Mouse (Mus musculus) spleen, adult 2 months (tissue): ENCODE data around the gene Fxn. TPM values are rescaled to one million over a fixed set of nuclear protein-coding genes. Genes with fewer than 3 reads are reported as not detected.

Experiments used
- DNase-seq, 2 experiments: peaks; one replicate each; pipeline versions ENCODE4 v3.0.0 to v3.0.0-alpha.2; 2012 to 2021; ENCODE audit warnings: low spot score in 2 of 2, low read depth in 1 of 2
- H3K27ac ChIP-seq: fragments of 200-500 bp; 2 replicates; pipeline ENCODE4 v1.5.1; 2012; ENCODE audit warnings: low read length, inconsistent platforms; ENCODE audit not compliant: insufficient read depth
- H3K27me3 ChIP-seq: fragments of 200-500 bp; 2 replicates; pipeline ENCODE4 v1.6.1; 2012; ENCODE audit warnings: mild to moderate bottlenecking, moderate library complexity, low read length, inconsistent platforms; ENCODE audit not compliant: control insufficient read depth, insufficient read depth
- H3K36me3 ChIP-seq: fragments of 200-500 bp; 2 replicates; pipeline ENCODE4 v1.6.1; 2012; ENCODE audit warnings: mild to moderate bottlenecking, low read length, inconsistent platforms; ENCODE audit not compliant: control insufficient read depth, insufficient read depth
- H3K4me1 ChIP-seq: fragments of 200-500 bp; 2 replicates; pipeline ENCODE4 v1.6.1; 2011; ENCODE audit warnings: inconsistent platforms; ENCODE audit not compliant: control insufficient read depth, insufficient read depth, insufficient read length
- H3K4me3 ChIP-seq: fragments of 200-500 bp; 2 replicates; pipeline ENCODE4 v1.5.1; 2011; ENCODE audit warnings: mild to moderate bottlenecking, inconsistent platforms; ENCODE audit not compliant: insufficient read depth, insufficient read length; ENCODE audit errors: extremely low read depth
- CTCF ChIP-seq: fragments of 200-500 bp; IDR thresholded peaks from 2 replicates; pipeline ENCODE4 v1.5.1; 2011; ENCODE audit warnings: mild to moderate bottlenecking, inconsistent platforms; ENCODE audit not compliant: insufficient read depth, insufficient read length, insufficient replicate concordance; ENCODE audit errors: extremely low read depth
- POLR2A ChIP-seq: fragments of 200-500 bp; IDR thresholded peaks from 2 replicates; pipeline ENCODE4 v1.6.1; 2011; ENCODE audit warnings: low read depth, low read length, inconsistent platforms
- WGBS: fragments of 180-500 bp; shearing (Covaris S2); methylation state at CpG from one replicate; pipeline ENCODE4 v1.1.7; 2018; 5-methylcytosine and 5-hydroxymethylcytosine counted together
- polyA plus RNA-seq: library from polyadenylated mRNA; depleted of rRNA; stranded (reverse); fragments of >200 nt; gene quantifications from 2 replicates; pipeline ENCODE4 v1.2.3, GENCODE M21; 2012; rRNA removed

Gene Fxn
- polyA plus RNA-seq, 1 experiment = 6.2 TPM

DNA sequence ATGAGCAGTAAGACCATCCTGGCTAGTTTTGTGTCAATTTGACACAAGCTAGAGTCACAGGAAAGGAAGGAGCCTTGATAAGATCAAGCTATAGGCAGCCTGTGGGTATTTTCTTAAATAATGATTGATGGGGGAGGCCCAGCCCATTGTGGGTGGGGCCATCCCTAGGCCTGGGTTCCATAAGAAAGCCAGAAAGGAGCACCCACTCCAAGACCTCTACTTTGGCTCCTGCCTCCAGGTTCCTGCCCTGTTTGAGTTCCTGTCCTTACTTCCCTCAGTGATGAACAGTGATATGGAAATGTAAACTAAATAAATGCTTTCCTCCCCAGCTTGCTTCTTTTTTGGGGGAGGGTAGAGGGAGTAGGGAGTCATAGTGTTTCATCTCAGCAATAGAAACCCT lies 62.6 kb downstream of the Fxn start:
- H3K27me3 ChIP-seq = no peaks in the 10 kb centered on the region
- TF ChIP-seq CTCF (no peak), POLR2A (no peak)
- H3K4me1 ChIP-seq = no peaks in the 10 kb centered on the region
- H3K36me3 ChIP-seq = no peaks in the 10 kb centered on the region
- H3K4me3 ChIP-seq = no peak overlapping the region
- no peak for DNase-seq
- H3K27ac ChIP-seq = no peak overlapping the region

DNA sequence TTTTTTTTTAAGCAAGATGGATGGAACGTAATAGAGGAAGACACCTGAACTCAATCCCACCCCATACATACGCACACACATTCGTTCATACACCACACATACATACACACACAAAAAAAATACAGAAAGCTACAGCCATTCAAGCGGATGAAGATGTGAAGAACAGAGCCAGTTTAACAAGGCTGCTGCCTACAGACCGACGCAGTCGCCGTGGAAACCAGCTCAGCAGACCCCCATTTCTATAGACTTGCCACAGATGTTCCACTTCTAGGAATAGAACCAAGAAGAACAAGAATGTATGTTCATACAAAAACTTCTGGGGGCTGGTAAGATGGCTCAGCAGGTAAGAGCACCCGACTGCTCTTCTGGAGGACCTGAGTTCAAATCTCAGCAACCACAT lies 63.6 kb downstream of the Fxn start:
- H3K27me3 ChIP-seq = no peaks in the 10 kb centered on the region
- no peaks in the 10 kb centered on the region for H3K36me3 ChIP-seq
- H3K4me3 ChIP-seq = no peak overlapping the region
- no peak for DNase-seq
- H3K27ac ChIP-seq = no peak overlapping the region
- TF ChIP-seq CTCF = no peak
- no peak for TF ChIP-seq POLR2A
- WGBS = 96% methylated on average over 9 of the region's 9 CpGs
- no peaks in the 10 kb centered on the region for H3K4me1 ChIP-seq

DNA sequence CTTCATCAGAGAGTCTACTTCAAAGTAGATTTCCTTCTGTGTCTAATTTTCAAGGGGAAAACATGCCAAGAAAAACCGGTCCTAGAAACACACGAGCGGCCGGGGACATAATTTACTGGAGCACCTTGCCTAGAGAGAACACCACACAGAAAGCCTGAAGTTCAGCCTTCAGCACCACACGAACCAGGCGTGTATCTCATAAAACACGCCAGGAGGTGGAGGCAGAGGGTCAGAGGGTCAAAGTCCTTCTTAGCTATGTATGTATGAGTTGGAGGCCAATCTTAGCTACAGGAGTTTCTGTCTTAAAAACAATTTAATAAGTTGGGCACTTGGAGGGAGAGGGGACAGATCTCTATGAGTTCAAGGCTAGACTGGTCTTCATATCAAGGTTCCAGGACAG lies 65.5 kb downstream of the Fxn start:
- no peaks in the 10 kb centered on the region for H3K27me3 ChIP-seq
- no peaks in the 10 kb centered on the region for H3K36me3 ChIP-seq
- H3K4me1 ChIP-seq = no peaks in the 10 kb centered on the region
- WGBS = 91% methylated on average over 7 of the region's 7 CpGs
- TF ChIP-seq CTCF = no peak
- TF ChIP-seq POLR2A = no peak
- no peak overlapping the region for H3K4me3 ChIP-seq
- no peak for DNase-seq
- H3K27ac ChIP-seq = no peak overlapping the region

DNA sequence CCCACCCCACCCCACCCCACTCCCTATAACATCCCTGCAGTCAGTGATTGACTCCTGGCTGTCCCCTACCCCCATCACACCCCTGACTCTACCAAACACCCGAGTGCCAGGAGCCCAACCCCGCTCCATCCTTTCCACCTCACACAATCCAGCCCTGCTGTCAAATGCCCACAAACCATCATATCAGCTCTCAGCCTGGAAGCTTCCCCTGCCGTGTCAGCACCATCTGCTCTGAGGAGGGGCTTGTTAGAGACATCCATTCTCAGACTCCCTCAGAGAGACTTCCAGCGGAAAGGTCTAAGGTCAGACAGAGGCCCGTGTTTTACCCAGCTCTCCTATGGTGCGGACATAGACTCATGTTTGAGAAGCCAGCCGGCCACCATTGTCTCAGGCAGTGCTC lies 67.1 kb downstream of the Fxn start:
- TF ChIP-seq POLR2A (no peak), CTCF (no peak)
- no peak overlapping the region for H3K27ac ChIP-seq
- H3K4me1 ChIP-seq = no peaks in the 10 kb centered on the region
- no peak for DNase-seq
- no peaks in the 10 kb centered on the region for H3K36me3 ChIP-seq
- H3K27me3 ChIP-seq = no peaks in the 10 kb centered on the region
- H3K4me3 ChIP-seq = no peak overlapping the region
- WGBS = 74% methylated on average over 7 of the region's 7 CpGs

DNA sequence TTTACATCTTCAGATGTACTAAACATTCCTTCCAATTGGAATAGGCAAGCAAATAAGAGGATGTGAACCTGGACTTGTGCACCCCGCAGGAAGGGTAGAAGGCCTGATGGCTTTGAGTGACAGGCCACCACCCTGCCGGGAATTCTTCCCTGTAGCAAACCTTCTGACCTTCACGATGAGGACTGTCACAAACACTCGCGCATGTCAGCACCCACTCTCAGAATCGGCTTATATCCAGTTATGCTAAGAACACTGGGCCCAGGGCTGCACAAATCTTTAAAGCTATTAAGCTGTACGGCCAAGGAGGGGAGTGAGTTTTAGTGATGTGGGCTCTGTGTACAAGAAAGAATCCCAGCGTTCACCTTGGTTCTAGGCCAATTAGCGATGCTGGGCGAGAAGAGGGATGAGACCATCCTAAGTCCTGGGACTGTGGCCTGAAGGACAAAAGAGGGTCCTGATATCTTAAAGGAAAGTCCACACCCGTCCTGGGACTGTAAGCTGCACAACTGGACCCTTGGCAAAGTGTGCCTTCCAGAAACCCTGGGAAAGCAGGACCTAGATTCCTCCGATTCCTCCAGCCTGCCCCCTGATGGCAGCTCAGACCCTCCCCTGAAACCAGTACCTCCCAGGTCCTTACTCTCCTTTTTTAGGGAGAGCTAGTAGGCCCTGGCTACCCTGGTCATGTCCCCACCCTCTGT lies 67.7 kb downstream of the Fxn start:
- Histone ChIP-seq H3K27me3 (no peaks in the 10 kb centered on the region), H3K4me1 (no peaks in the 10 kb centered on the region), H3K36me3 (no peaks in the 10 kb centered on the region), H3K4me3 (no peak overlapping the region), H3K27ac (no peak overlapping the region)
- DNase-seq = no peak
- no peak for TF ChIP-seq CTCF
- TF ChIP-seq POLR2A = no peak
- WGBS = 88% methylated on average over 12 of the region's 12 CpGs

Other genes with a start within 250 kb of the Fxn start
- 1.8 and 2.5 TPM in 2 replicates for gene Fam189a2, start 249.6 kb downstream of the Fxn start, polyA plus RNA-seq
- gene Tjp2, start 55.6 kb downstream of the Fxn start, polyA plus RNA-seq = 2.4 and 3.6 TPM in 2 replicates
- 20.3 and 23.6 TPM in 2 replicates for gene Fam122a, start 196.8 kb upstream of the Fxn start, polyA plus RNA-seq